Comparison of ENCODE assay signal across 12 mouse cellular contexts in the genomic region with DNA sequence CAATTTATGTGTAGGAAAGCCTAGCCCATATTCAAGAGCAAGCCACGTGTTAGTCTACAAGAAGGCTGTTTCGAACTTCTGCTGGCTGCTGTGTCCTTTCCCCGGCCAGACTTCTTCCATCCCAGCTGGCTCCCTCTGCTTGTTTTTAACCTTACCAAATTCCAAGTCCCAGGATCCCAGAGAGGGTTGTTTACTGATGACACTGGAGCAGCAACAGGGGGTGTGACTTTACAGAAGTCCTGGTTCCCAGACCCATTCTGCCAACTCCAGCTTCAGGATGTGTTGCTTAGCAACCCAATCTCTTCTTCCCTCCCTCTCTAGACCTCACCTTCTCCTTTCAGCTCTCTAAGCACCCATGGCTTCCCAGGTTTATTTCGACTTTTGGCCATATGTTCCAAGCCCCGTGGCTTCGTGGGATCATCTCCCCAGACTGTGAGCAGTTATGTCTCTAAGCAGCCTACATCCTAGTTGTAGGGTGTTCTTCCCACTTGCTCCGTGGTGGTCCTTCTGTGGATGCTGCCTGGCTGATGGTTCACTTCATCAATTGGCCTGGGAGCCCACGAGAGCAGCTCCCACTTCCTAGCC. TPM values are rescaled to one million over a fixed set of nuclear protein-coding genes. Genes with fewer than 3 reads are reported as not detected.
DNase-seq lines count a peak whose midpoint lies in the region; ATAC-seq and TF ChIP-seq lines count a peak whose summit lies in the region.
"Had no signal": no experiment of that assay in that cellular context is flagged by ENCODE, and none has a peak within 500 bp of the region (broad histone marks: within the 10 kb centered on the region; RNA-seq: fewer than 3 reads in every experiment).

No protein-coding gene starts in this region.

- H3K27me3 ChIP-seq in intestine, embryonic 15.5 days (replicated peaks), result no peaks in the 10 kb centered on the region
- H3K27me3 ChIP-seq in intestine, postnatal 0 days (replicated peaks; ENCODE audit: control insufficient read depth, insufficient read depth, low read length), result no peaks in the 10 kb centered on the region
- peaks cover 22% of the 10 kb centered on the region for H3K27me3 ChIP-seq in embryonic facial prominence, embryonic 10.5 days (replicated peaks; ENCODE audit: low read depth, poor library complexity, severe bottlenecking)
- H3K27me3 ChIP-seq in embryonic facial prominence, embryonic 14.5 days (replicated peaks; ENCODE audit: control insufficient read depth, insufficient read depth, low read length), result no peaks in the 10 kb centered on the region; the same call in 1 of the 2 replicates
- peaks cover 14% of the 10 kb centered on the region; the same call in 1 of the 2 replicates for H3K27me3 ChIP-seq in midbrain, embryonic 15.5 days (replicated peaks)

- no peak overlapping the region for H3K4me3 ChIP-seq in intestine, embryonic 15.5 days (replicated peaks)
- H3K4me3 ChIP-seq in intestine, postnatal 0 days (ENCODE audit: low read depth, low read length), result no peak overlapping the region
- no peak overlapping the region for H3K4me3 ChIP-seq in embryonic facial prominence, embryonic 10.5 days
- no peak overlapping the region for H3K4me3 ChIP-seq in embryonic facial prominence, embryonic 14.5 days (ENCODE audit: low read depth, low read length)
- no peak overlapping the region for H3K4me3 ChIP-seq in midbrain, embryonic 15.5 days
- H3K4me3 ChIP-seq: erythroblast, embryonic 14.5 days; heart, adult 2 months; lung, embryonic 15.5 days had no signal

- TF ChIP-seq CTCF in intestine, postnatal 0 days (IDR thresholded peaks at IDR 0.05; ENCODE audit: low read depth), result no peak

- ATAC-seq in intestine, embryonic 15.5 days, result no peak
- no peak for ATAC-seq in intestine, postnatal 0 days
- ATAC-seq in embryonic facial prominence, embryonic 14.5 days (ENCODE audit: low read depth), result no peak
- ATAC-seq in midbrain, embryonic 15.5 days (replicated peaks), result 0 out of 2 replicates have a peak, but pooled peaks have one; percentile 15
- ATAC-seq in cerebellum, adult (ENCODE audit: insufficient number of reproducible peaks, low FRiP score, low TSS enrichment), result no peak

- no peak for DNase-seq in embryonic facial prominence, embryonic 10.5 days (ENCODE audit: low spot score)
- DNase-seq in embryonic facial prominence, embryonic 14.5 days (ENCODE audit: low spot score), result no peak
- DNase-seq in cerebellum, adult 8-10 months, result no peak
- DNase-seq: cerebellum, postnatal 36 days; thymus, postnatal 4 days had no signal

- H3K27ac ChIP-seq in intestine, embryonic 15.5 days, result no peak overlapping the region
- H3K27ac ChIP-seq in intestine, postnatal 0 days (ENCODE audit: low read depth, low read length), result no peak overlapping the region
- peak overlapping the region; percentile 80 for H3K27ac ChIP-seq in embryonic facial prominence, embryonic 10.5 days (replicated peaks)
- H3K27ac ChIP-seq in embryonic facial prominence, embryonic 14.5 days (replicated peaks; ENCODE audit: low read depth, low read length), result peak overlapping the region; percentile 67
- no peak overlapping the region for H3K27ac ChIP-seq in midbrain, embryonic 15.5 days
- H3K27ac ChIP-seq: heart, adult 2 months; lung, embryonic 15.5 days had no signal

- 49% methylated on average over 8 of the region's 8 CpGs for WGBS in intestine, embryonic 15.5 days
- WGBS in intestine, postnatal 0 days, result 45% methylated on average over 8 of the region's 8 CpGs
- WGBS in embryonic facial prominence, embryonic 10.5 days, result 61% methylated on average over 8 of the region's 8 CpGs
- WGBS in embryonic facial prominence, embryonic 14.5 days, result 55% methylated on average over 8 of the region's 8 CpGs
- 60% methylated on average over 8 of the region's 8 CpGs for WGBS in midbrain, embryonic 15.5 days

- no peak overlapping the region for H3K9ac ChIP-seq in intestine, embryonic 15.5 days
- H3K9ac ChIP-seq in intestine, postnatal 0 days (ENCODE audit: low read depth, low read length), result no peak overlapping the region
- H3K9ac ChIP-seq in embryonic facial prominence, embryonic 14.5 days (ENCODE audit: low read depth, low read length), result no peak overlapping the region
- H3K9ac ChIP-seq in midbrain, embryonic 15.5 days, result no peak overlapping the region
- H3K9ac ChIP-seq: lung, embryonic 15.5 days had no signal

- H3K36me3 ChIP-seq in intestine, embryonic 15.5 days, result no peaks in the 10 kb centered on the region
- H3K36me3 ChIP-seq in intestine, postnatal 0 days (ENCODE audit: control insufficient read depth, insufficient read depth), result no peaks in the 10 kb centered on the region
- no peaks in the 10 kb centered on the region for H3K36me3 ChIP-seq in embryonic facial prominence, embryonic 10.5 days (replicated peaks)
- no peaks in the 10 kb centered on the region for H3K36me3 ChIP-seq in embryonic facial prominence, embryonic 14.5 days (ENCODE audit: control insufficient read depth, insufficient read depth, low read length)
- no peaks in the 10 kb centered on the region for H3K36me3 ChIP-seq in midbrain, embryonic 15.5 days (replicated peaks)
- H3K36me3 ChIP-seq: lung, embryonic 15.5 days had no signal

- H3K4me1 ChIP-seq in intestine, embryonic 15.5 days (replicated peaks), result peaks cover 26% of the 10 kb centered on the region
- H3K4me1 ChIP-seq in intestine, postnatal 0 days (replicated peaks; ENCODE audit: control insufficient read depth, insufficient read depth, low read length), result peaks cover 11% of the 10 kb centered on the region
- H3K4me1 ChIP-seq in embryonic facial prominence, embryonic 10.5 days, result peaks cover 87% of the 10 kb centered on the region
- H3K4me1 ChIP-seq in embryonic facial prominence, embryonic 14.5 days (ENCODE audit: control insufficient read depth, insufficient read depth, low read length), result peaks cover 38% of the 10 kb centered on the region
- peaks cover 26% of the 10 kb centered on the region for H3K4me1 ChIP-seq in midbrain, embryonic 15.5 days

- H3K9me3 ChIP-seq in intestine, embryonic 15.5 days, result no peaks in the 10 kb centered on the region
- H3K9me3 ChIP-seq in intestine, postnatal 0 days (ENCODE audit: control insufficient read depth), result no peaks in the 10 kb centered on the region
- no peaks in the 10 kb centered on the region for H3K9me3 ChIP-seq in embryonic facial prominence, embryonic 10.5 days
- H3K9me3 ChIP-seq in embryonic facial prominence, embryonic 14.5 days (ENCODE audit: control insufficient read depth, low read length), result no peaks in the 10 kb centered on the region
- H3K9me3 ChIP-seq in midbrain, embryonic 15.5 days, result no peaks in the 10 kb centered on the region
- H3K9me3 ChIP-seq: lung, embryonic 15.5 days had no signal

- 0 out of 2 replicates have a peak overlapping the region, but pooled peaks have one; percentile 22 for H3K4me2 ChIP-seq in intestine, embryonic 15.5 days (replicated peaks)
- H3K4me2 ChIP-seq in intestine, postnatal 0 days (replicated peaks; ENCODE audit: low read depth), result no peak overlapping the region
- H3K4me2 ChIP-seq in embryonic facial prominence, embryonic 14.5 days (ENCODE audit: low read depth, low read length), result no peak overlapping the region
- H3K4me2 ChIP-seq in midbrain, embryonic 15.5 days, result no peak overlapping the region
- H3K4me2 ChIP-seq: lung, embryonic 15.5 days had no signal

RNA-seq across cellular contexts. Expression of gene Sulf2, which starts 20.2 kb away (rescaled TPM):
- 100 and 106 TPM in 2 replicates for polyA plus RNA-seq in intestine, embryonic 15.5 days (2015; fragmentation: Nextera tagmentation; extraction: Ambion mirVana)
- 66.0 and 66.4 TPM in 2 replicates for polyA plus RNA-seq in intestine, postnatal 0 days (2015; fragmentation: Nextera tagmentation; extraction: Ambion mirVana)
- 115 and 131 TPM in 2 replicates for polyA plus RNA-seq in embryonic facial prominence, embryonic 10.5 days (2016; fragmentation: Nextera tagmentation; extraction: Ambion mirVana)
- 139 and 160 TPM in 2 replicates for polyA plus RNA-seq in embryonic facial prominence, embryonic 14.5 days (2014; fragmentation: Nextera tagmentation; extraction: Ambion mirVana)
- polyA plus RNA-seq in midbrain, embryonic 15.5 days (2015; fragmentation: Nextera tagmentation; extraction: Ambion mirVana), result 106 and 108 TPM in 2 replicates

Comparison
In these comparisons a context has a peak if more than half of its experiments do, and no peak if none do; other contexts are left out.
1. H3K27ac ChIP-seq: peak in embryonic facial prominence, embryonic 10.5 days (single experiment) and embryonic facial prominence, embryonic 14.5 days (single experiment); none in intestine, embryonic 15.5 days (single experiment), intestine, postnatal 0 days (single experiment) and midbrain, embryonic 15.5 days (single experiment).